Mouse (Mus musculus): Measurements from ENCODE around the gene Syne4.

GRCm38 (mm10) chr7:30291215-30292131 is 23.1 kb upstream of the Syne4 start, which contains the start of gene Clip3:
- TF ChIP-seq CTCF (IDR thresholded peaks at IDR 0.05; ENCODE audit: low read depth, low read length) (no peak), POLR2A (IDR thresholded peaks at IDR 0.05; ENCODE audit: borderline replicate concordance, low read depth, low read length) (no peak)
